Mouse (Mus musculus) embryonic fibroblast, embryonic 13.5 days (primary cell): Measurements from ENCODE around the gene Cdc14a. TPM values are rescaled to one million over a fixed set of nuclear protein-coding genes. Genes with fewer than 3 reads are reported as not detected.

Experiments used
- H3K27ac ChIP-seq: 2 replicates; pipeline ENCODE4 v1.5.1; 2012; ENCODE audit warnings: low read length, control low read depth, inconsistent platforms; ENCODE audit not compliant: insufficient read depth
- H3K4me1 ChIP-seq: 2 replicates; pipeline ENCODE4 v1.6.1; 2011; ENCODE audit warnings: low read length; ENCODE audit not compliant: control insufficient read depth, insufficient read depth
- H3K4me3 ChIP-seq: 2 replicates; pipeline ENCODE4 v1.5.1; 2011; ENCODE audit warnings: mild to moderate bottlenecking, control low read depth, low read length; ENCODE audit not compliant: insufficient read depth
- CTCF ChIP-seq: IDR thresholded peaks from 2 replicates; pipeline ENCODE4 v1.5.1; 2011; ENCODE audit warnings: mild to moderate bottlenecking, control low read depth, low read length, moderate library complexity, borderline replicate concordance; ENCODE audit not compliant: insufficient read depth
- POLR2A ChIP-seq: IDR thresholded peaks from 2 replicates; pipeline ENCODE4 v1.6.1; 2011; ENCODE audit warnings: low read depth, mild to moderate bottlenecking, control low read depth, low read length, moderate library complexity
- polyA plus RNA-seq: library from polyadenylated mRNA; stranded (reverse); fragments of >200 nt; gene quantifications from 2 replicates; pipeline ENCODE4 v1.2.4, GENCODE M21; 2011; ENCODE audit warnings: low read depth; ENCODE audit not compliant: missing spikeins, insufficient read length

Gene Cdc14a
- polyA plus RNA-seq, 1 experiment: 2.6 TPM

- H3K4me3 ChIP-seq: no peak overlapping the region
- H3K4me1 ChIP-seq: 0 out of 2 replicates have a peak, but pooled peaks cover 2% of the 10 kb centered on the region
- no peak overlapping the region for H3K27ac ChIP-seq
- TF ChIP-seq POLR2A (no peak), CTCF (no peak)
Observed at GRCm38 (mm10) chr3:116421121-116421520, 2.7 kb downstream of the Cdc14a start.

DNA sequence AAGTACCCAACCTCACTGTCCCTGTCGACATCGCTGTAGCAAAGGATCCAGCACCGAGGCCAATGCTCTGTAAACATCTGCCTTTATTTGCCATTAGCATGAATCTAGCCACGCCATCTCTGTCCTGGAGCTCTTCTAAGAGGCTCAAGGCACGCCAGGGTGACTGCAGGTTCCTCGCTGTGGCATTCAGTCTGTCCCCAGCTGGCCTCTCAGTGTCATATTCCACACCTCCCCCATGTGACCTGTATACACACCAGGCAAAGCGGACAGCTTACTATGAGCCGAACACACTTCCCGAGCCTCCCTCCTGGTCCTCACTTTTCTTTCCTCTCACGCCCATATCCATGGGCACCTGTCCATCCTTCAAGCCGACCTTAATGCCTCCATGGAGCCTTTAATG is 4.0 kb downstream of the Cdc14a start:
- TF ChIP-seq POLR2A: no peak
- TF ChIP-seq CTCF: no peak
- H3K4me3 ChIP-seq: no peak overlapping the region
- H3K4me1 ChIP-seq: 0 out of 2 replicates have a peak, but pooled peaks cover 2% of the 10 kb centered on the region
- H3K27ac ChIP-seq: no peak overlapping the region

DNA sequence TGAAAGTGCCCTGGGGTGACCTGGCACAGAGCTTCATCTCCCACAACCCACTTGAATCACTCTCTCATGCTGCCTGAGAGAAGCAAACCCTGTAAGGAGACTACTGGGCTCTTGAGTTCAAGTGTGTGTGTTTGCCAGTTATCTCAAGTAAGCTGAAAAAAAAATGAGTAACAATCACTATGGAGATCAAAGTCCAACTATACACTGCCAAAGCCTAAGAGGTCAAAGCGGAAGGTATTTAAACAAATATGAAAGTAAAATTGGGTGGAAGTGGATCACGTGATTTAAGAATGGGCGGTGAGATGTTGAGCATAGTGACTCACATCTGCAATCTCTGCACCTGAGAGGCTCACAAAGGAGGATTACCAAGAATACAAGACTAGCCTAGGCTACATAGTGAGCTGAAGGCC is 9.4 kb downstream of the Cdc14a start:
- Histone ChIP-seq H3K4me1 (peaks cover 6% of the 10 kb centered on the region; the same call in 1 of the 2 replicates), H3K4me3 (no peak overlapping the region), H3K27ac (no peak overlapping the region)
- no peak for TF ChIP-seq POLR2A
- TF ChIP-seq CTCF: no peak

- no peak overlapping the region for H3K27ac ChIP-seq
- TF ChIP-seq POLR2A (no peak), CTCF (no peak)
- no peak overlapping the region for H3K4me3 ChIP-seq
Observed at GRCm38 (mm10) chr3:116412954-116413724, 10.7 kb downstream of the Cdc14a start.

GRCm38 (mm10) chr3:116410051-116410450 is 13.8 kb downstream of the Cdc14a start:
- Histone ChIP-seq H3K27ac (no peak overlapping the region), H3K4me1 (peaks cover 6% of the 10 kb centered on the region; the same call in 1 of the 2 replicates), H3K4me3 (no peak overlapping the region)
- no peak for TF ChIP-seq CTCF
- no peak for TF ChIP-seq POLR2A

More at GRCm38 (mm10) chr3:116412954-116413724, 10.7 kb downstream of the Cdc14a start:
- peaks cover 6% of the 10 kb centered on the region; the same call in 1 of the 2 replicates for H3K4me1 ChIP-seq

DNA sequence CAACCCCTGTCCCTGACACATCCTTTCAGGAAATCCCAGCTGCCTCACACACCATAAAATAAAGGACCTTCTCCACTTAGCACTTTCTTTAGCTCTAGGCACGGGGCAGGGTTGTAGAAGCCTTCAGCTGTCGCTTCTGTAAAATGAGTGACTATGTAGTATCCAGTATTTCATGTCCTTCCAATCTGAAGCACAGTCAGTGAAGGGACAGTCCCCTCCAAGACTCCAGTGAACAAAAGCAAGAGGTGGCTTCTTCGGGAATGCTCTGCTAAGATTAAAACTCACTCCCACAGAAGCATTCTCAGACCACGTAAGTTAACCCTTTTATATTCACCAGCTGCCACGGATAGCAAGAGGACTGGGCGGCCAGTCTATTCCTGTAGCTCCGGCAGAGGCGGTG is 14.3 kb downstream of the Cdc14a start:
- no peak for TF ChIP-seq CTCF
- TF ChIP-seq POLR2A: no peak
- no peak overlapping the region for H3K27ac ChIP-seq
- H3K4me3 ChIP-seq: no peak overlapping the region
- H3K4me1 ChIP-seq: peaks cover 6% of the 10 kb centered on the region; the same call in 1 of the 2 replicates

GRCm38 (mm10) chr3:116408856-116409255 is 15.0 kb downstream of the Cdc14a start:
- H3K4me1 ChIP-seq: peaks cover 6% of the 10 kb centered on the region; the same call in 1 of the 2 replicates
- H3K4me3 ChIP-seq: no peak overlapping the region
- no peak overlapping the region for H3K27ac ChIP-seq
- TF ChIP-seq POLR2A: no peak
- TF ChIP-seq CTCF: no peak

DNA sequence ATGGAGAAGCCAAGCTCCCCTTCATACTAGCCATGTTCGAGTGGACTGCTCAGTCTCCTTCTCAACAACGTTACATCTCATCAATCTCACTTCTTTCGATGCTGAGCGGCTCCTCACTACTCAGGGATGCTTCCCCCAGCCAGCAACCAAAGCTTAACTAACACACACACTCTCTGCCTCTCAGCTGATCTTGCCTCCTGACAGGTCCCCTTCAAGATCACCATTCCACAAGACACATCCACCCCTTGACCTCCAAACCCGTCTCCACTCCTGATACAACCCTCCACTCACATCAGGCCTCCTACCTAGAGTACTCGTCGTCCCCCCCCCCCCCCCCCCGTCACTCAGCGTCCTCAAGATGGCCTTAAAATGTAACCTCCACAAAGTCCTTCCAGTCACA is 18.3 kb downstream of the Cdc14a start:
- TF ChIP-seq CTCF (no peak), POLR2A (no peak)
- Histone ChIP-seq H3K27ac (no peak overlapping the region), H3K4me1 (no peaks in the 10 kb centered on the region), H3K4me3 (no peak overlapping the region)

GRCm38 (mm10) chr3:116401436-116401835 is 22.4 kb downstream of the Cdc14a start:
- TF ChIP-seq CTCF: no peak
- no peak for TF ChIP-seq POLR2A
- H3K4me1 ChIP-seq: no peaks in the 10 kb centered on the region
- no peak overlapping the region for H3K4me3 ChIP-seq
- no peak overlapping the region for H3K27ac ChIP-seq

DNA sequence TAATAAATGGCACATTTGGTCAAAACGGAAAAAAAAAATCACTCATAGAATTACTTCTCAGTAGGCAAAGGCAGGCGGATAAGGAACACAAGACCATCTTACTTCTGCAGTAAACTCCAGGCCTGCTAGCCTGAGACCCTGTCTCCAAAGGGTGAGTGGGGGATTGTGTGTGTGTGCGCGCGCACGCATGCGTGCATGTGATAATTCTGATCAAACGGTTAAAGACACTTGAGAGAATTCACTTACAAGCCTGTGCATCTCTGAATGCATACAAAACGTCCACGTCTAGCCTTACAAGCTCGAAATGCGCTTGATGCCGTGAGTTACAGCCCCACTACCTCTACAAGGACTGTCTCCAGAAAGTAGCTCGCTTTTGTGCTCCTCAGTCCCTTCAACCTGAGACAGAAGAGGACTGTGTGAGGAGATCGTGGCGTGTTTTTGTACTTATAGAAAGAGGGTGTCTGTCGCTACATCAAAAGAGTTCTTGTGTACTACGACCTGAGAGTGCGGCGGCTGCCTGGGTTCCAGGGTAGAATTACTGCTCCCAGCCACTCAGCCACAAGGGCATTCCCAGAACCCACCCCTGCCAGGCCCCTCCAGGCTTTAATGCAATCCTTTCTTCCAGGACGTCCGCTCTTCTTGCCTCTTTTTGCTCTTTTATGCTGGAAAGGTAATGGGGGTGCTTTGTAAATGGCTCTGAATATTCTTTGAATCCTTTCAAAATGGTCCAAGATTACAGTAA is 24.3 kb downstream of the Cdc14a start:
- Histone ChIP-seq H3K27ac (no peak overlapping the region), H3K4me3 (no peak overlapping the region), H3K4me1 (no peaks in the 10 kb centered on the region)
- no peak for TF ChIP-seq POLR2A
